Mouse (Mus musculus) heart, embryonic 13.5 days (tissue): ENCODE data around the gene Gm44805. TPM values are rescaled to one million over a fixed set of nuclear protein-coding genes. Genes with fewer than 3 reads are reported as not detected.
A peak's percentile ranks its signal among the peaks of the same experiment; 100 is the strongest.

Experiments used
- ATAC-seq: fragments of 200-750 bp; cut with Nextera tagmentation; 2 replicates; pipeline ENCODE4 v1.8.0; 2017; ENCODE audit warnings: moderate TSS enrichment; ENCODE audit not compliant: insufficient number of reproducible peaks, low FRiP score, low TSS enrichment; ENCODE audit errors: extremely low read depth
- H3K27ac ChIP-seq: fragments of 300-500 bp; sonication (generic); replicated peaks from 2 replicates; pipeline ENCODE4 v1.5.1; 2015; ENCODE audit warnings: moderate library complexity, mild to moderate bottlenecking, inconsistent platforms
- H3K27me3 ChIP-seq: fragments of 300-500 bp; sonication (generic); replicated peaks from 2 replicates; pipeline ENCODE4 v1.6.1; 2015; ENCODE audit warnings: mild to moderate bottlenecking, inconsistent platforms
- H3K36me3 ChIP-seq: fragments of 300-500 bp; sonication (generic); 2 replicates; pipeline ENCODE4 v1.6.1; 2015; ENCODE audit warnings: mild to moderate bottlenecking, inconsistent platforms
- H3K4me1 ChIP-seq: fragments of 300-500 bp; sonication (generic); 2 replicates; pipeline ENCODE4 v1.6.1; 2015; ENCODE audit warnings: inconsistent platforms
- H3K4me2 ChIP-seq: fragments of 300-500 bp; sonication (generic); 2 replicates; pipeline ENCODE4 v1.6.1; 2015; ENCODE audit warnings: inconsistent platforms, mild to moderate bottlenecking, moderate library complexity
- H3K4me3 ChIP-seq: fragments of 300-500 bp; sonication (generic); 2 replicates; pipeline ENCODE4 v1.5.1; 2015; ENCODE audit warnings: moderate library complexity, mild to moderate bottlenecking, inconsistent platforms
- H3K9ac ChIP-seq: fragments of 300-500 bp; sonication (generic); 2 replicates; pipeline ENCODE4 v1.6.1; 2015; ENCODE audit warnings: inconsistent platforms, mild to moderate bottlenecking, moderate library complexity
- H3K9me3 ChIP-seq: fragments of 300-500 bp; sonication (generic); 2 replicates; pipeline ENCODE4 v1.6.1; 2016; ENCODE audit warnings: inconsistent platforms
- WGBS: fragments of 180-500 bp; shearing (Covaris S2); methylation state at CpG from one replicate; pipeline ENCODE4 v1.1.7; 2015; ENCODE audit warnings: mixed read lengths; 5-methylcytosine and 5-hydroxymethylcytosine counted together
- polyA plus RNA-seq: library from polyadenylated mRNA; unstranded; fragments of >200 nt; fragmentation: Nextera tagmentation; extraction: Ambion mirVana; gene quantifications from 2 replicates; pipeline ENCODE4 v1.2.1, GENCODE M21; 2015

Gm44805 gene
- 2.9 TPM in 1 of 2 replicates, not detected in the other for polyA plus RNA-seq

DNA sequence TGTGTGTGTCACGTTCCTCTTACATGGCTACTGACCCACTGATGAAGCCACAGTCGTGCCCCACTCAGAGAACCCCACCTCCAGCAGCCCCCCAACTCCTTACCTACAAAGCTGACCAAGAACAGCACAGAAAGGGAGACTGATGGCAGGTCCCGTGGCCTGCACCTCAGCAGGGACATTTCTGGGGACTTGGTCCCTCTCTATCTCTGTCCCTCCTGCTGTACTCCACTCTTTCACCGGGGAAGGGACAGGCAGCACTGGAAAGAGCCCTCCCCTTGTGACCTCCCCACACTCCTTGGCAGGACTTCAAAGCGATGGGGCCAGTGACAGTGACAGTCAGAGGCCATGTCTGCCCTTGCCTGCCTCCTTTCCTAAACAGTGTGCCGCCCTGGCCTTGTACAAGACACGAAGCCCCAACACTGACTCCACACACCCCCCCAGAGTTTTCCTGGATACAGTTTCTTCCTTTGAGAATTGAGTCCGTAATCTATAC is at the start of gene Gm44805, which contains the start of gene Apoc4:
TSS of gene Gm44805 (minus strand) at position 222 of the 493 bp plus-strand sequence.
TSS of gene Apoc4 (minus strand) at position 278 of the 493 bp plus-strand sequence.
- H3K27me3 ChIP-seq, result no peaks in the 10 kb centered on the region
- no peak for ATAC-seq
- no peak within 1 kb of the TSS for H3K27ac ChIP-seq
- H3K9ac ChIP-seq, result 0 out of 2 replicates have a peak within 1 kb of the TSS, but pooled peaks have one; percentile 24
- WGBS, result 46% methylated on average over 8 of the region's 8 CpGs
- no peak within 1 kb of the TSS for H3K4me2 ChIP-seq
- H3K4me1 ChIP-seq, result peaks cover 7% of the 10 kb centered on the region; the same call in 1 of the 2 replicates
- H3K4me3 ChIP-seq, result no peak within 1 kb of the TSS
- no peaks in the 10 kb centered on the region for H3K36me3 ChIP-seq
- no peaks in the 10 kb centered on the region for H3K9me3 ChIP-seq

DNA sequence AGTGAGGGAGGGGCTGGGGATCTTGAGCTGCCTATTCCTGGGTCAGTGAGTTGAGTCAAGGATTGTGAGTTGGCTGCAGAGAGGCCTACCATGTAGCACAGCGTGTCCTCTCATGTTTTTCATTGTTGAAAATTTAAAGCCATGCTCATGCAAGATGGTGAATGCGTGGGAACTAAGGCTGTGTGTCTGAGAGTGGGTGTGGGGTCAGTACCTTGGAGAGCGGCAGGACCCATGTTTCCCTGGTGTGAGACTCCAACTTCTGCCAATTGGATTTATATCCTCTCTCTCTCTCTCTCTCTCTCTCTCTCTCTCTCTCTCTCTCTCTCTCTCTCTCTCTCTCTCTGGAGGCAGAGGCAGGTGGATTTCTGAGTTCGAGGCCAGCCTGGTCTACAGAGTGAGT is 45.3 kb upstream of the Gm44805 start:
- Histone ChIP-seq H3K4me3 (no peak overlapping the region), H3K9me3 (no peaks in the 10 kb centered on the region), H3K27me3 (no peaks in the 10 kb centered on the region), H3K4me1 (no peaks in the 10 kb centered on the region), H3K27ac (no peak overlapping the region), H3K36me3 (peaks cover 100% of the 10 kb centered on the region), H3K4me2 (no peak overlapping the region), H3K9ac (no peak overlapping the region)
- 88% methylated on average over 4 of the region's 4 CpGs for WGBS
- no peak for ATAC-seq

GRCm38 (mm10) chr7:19724167-19724566 is 42.9 kb upstream of the Gm44805 start:
- no peak overlapping the region for H3K4me3 ChIP-seq
- WGBS, result 95% methylated on average over 12 of the region's 12 CpGs
- no peaks in the 10 kb centered on the region for H3K27me3 ChIP-seq
- ATAC-seq, result no peak
- no peak overlapping the region for H3K4me2 ChIP-seq
- no peak overlapping the region for H3K9ac ChIP-seq
- H3K36me3 ChIP-seq, result peaks cover 100% of the 10 kb centered on the region
- H3K4me1 ChIP-seq, result no peaks in the 10 kb centered on the region
- H3K9me3 ChIP-seq, result peaks cover 11% of the 10 kb centered on the region
- 0 out of 2 replicates have a peak overlapping the region, but pooled peaks have one; percentile 9 for H3K27ac ChIP-seq

- H3K4me2 ChIP-seq, result no peak overlapping the region
- H3K9ac ChIP-seq, result no peak overlapping the region
- H3K36me3 ChIP-seq, result peaks cover 97% of the 10 kb centered on the region
- H3K9me3 ChIP-seq, result peaks cover 11% of the 10 kb centered on the region
- peak overlapping the region; percentile 78 for H3K27ac ChIP-seq
- no peak overlapping the region for H3K4me3 ChIP-seq
- WGBS, result 73% methylated on average over 6 of the region's 6 CpGs
- no peaks in the 10 kb centered on the region for H3K4me1 ChIP-seq
- no peaks in the 10 kb centered on the region for H3K27me3 ChIP-seq
- ATAC-seq, result no peak
These were observed 41.6 kb upstream of the Gm44805 start for GRCm38 (mm10) chr7:19722754-19723195.

DNA sequence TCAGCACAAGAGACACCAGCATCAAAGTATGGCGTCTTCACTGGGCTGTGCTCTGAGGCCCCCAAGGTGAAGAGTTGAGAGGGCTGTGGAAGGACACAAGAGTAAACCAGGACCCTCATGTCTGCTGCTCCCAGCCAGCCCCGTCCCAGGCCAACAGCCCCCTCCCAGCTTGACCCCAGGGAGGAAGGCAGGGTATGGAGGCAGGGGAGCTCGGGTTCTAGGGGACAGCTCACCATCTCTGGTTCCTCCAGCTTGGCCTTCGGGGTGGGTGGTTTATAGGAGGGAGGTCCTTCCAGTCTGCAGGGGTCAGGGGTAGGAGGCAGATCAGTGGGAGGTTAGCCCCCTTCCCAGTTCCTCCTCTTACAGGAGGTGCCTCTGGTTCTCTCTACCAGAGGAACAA is 38.0 kb upstream of the Gm44805 start:
- Histone ChIP-seq H3K9me3 (peaks cover 11% of the 10 kb centered on the region), H3K4me2 (no peak overlapping the region), H3K36me3 (peaks cover 72% of the 10 kb centered on the region), H3K9ac (no peak overlapping the region), H3K4me1 (peaks cover 15% of the 10 kb centered on the region), H3K27ac (no peak overlapping the region), H3K4me3 (no peak overlapping the region), H3K27me3 (no peaks in the 10 kb centered on the region)
- WGBS, result 85% methylated on average over 4 of the region's 4 CpGs
- no peak for ATAC-seq

GRCm38 (mm10) chr7:19718297-19718952 is 37.2 kb upstream of the Gm44805 start:
- ATAC-seq, result no peak
- Histone ChIP-seq H3K4me3 (no peak overlapping the region), H3K9ac (no peak overlapping the region), H3K4me1 (peaks cover 23% of the 10 kb centered on the region), H3K27ac (no peak overlapping the region), H3K27me3 (no peaks in the 10 kb centered on the region), H3K9me3 (peaks cover 11% of the 10 kb centered on the region), H3K36me3 (peaks cover 72% of the 10 kb centered on the region), H3K4me2 (no peak overlapping the region)
- WGBS, result 82% methylated on average over 5 of the region's 5 CpGs

DNA sequence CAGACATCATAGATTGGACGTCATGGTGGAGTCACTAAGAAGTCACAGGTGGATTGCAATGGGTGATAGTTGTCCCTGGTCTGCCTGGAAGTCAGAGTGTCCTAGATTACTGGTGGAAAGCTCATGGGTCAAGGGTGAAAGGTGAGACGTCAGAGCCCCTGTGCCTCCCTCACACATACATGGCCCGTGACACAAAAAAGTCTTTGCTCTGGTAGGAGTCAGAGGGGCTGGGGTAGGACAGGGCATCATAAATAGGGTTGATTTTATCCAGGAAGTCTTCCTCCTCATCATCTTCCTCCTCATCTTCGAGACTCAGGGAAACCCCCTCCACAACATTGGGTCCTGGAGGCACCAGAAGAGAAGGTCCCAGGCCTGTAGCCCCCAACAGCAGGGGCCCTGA is 36.1 kb upstream of the Gm44805 start:
- Histone ChIP-seq H3K9ac (no peak overlapping the region), H3K4me3 (no peak overlapping the region), H3K27ac (no peak overlapping the region), H3K4me1 (peaks cover 25% of the 10 kb centered on the region), H3K9me3 (peaks cover 11% of the 10 kb centered on the region), H3K36me3 (peaks cover 72% of the 10 kb centered on the region), H3K4me2 (no peak overlapping the region), H3K27me3 (no peaks in the 10 kb centered on the region)
- 80% methylated on average over 4 of the region's 4 CpGs for WGBS
- ATAC-seq, result no peak

DNA sequence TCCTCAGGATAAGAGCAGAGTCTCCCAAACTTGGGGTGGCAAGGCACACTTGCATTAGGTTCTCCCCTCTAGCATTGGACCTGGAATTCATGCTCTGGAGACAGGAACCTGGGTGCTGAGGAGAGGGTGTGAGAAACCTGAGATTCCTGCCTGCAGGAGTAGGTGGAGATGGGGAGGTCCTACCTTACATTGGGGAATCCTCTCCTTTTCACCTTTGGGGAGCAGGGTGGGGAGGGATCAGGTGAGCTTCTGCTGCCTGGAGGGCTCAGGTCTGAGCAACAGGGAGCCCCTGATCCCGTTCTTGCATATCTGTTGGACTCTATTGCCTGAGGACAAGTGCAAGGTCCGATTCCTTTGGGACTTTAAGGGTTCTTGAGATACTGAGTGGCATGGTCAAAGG is 35.6 kb upstream of the Gm44805 start:
- peak overlapping the region; percentile 49 for H3K4me3 ChIP-seq
- peaks cover 72% of the 10 kb centered on the region for H3K36me3 ChIP-seq
- peaks cover 11% of the 10 kb centered on the region for H3K9me3 ChIP-seq
- H3K27me3 ChIP-seq, result no peaks in the 10 kb centered on the region
- peaks cover 25% of the 10 kb centered on the region for H3K4me1 ChIP-seq
- WGBS, result 74% methylated on average over 2 of the region's 2 CpGs
- ATAC-seq, result no peak
- H3K27ac ChIP-seq, result peak overlapping the region; percentile 85
- H3K9ac ChIP-seq, result peak overlapping the region; percentile 67; the same call in 1 of the 2 replicates
- H3K4me2 ChIP-seq, result peak overlapping the region; percentile 76

DNA sequence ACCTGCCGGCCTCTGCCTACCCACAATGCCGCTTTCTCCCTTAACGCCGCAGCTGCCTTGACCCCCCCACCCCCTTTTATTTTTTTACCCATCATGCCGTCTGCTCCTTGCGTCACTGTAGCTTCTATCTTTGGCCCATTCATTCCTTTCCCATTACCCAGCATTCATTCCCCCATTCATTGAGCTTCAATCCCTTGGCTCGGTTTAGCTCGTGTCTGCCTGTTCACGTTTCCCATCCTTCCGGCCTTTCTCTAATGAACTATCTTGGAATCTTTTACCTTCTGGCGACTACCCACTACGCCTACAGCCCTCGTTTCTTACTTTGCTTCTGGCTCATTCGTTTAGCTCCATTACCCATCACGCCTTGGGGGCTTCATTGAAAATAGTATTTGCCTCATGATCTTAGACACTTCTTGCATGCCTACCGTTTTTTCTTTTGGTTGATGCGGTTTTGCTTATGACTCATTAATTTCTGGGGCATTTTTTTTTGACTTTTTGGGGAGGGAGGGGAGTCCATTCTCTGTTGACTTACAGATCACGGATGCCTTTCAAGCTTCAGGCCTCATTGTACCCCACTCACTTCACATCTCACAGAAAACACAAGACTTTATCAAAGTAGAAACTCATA is 34.9 kb upstream of the Gm44805 start:
- Histone ChIP-seq H3K27me3 (no peaks in the 10 kb centered on the region), H3K9ac (peak overlapping the region; percentile 67), H3K36me3 (peaks cover 72% of the 10 kb centered on the region), H3K4me1 (peaks cover 25% of the 10 kb centered on the region), H3K4me3 (peak overlapping the region; percentile 49), H3K27ac (peak overlapping the region; percentile 85), H3K9me3 (peaks cover 8% of the 10 kb centered on the region), H3K4me2 (peak overlapping the region; percentile 76)
- 6% methylated on average over 18 of the region's 18 CpGs for whole genome bisulfite sequencing
- ATAC-seq, result no peak

DNA sequence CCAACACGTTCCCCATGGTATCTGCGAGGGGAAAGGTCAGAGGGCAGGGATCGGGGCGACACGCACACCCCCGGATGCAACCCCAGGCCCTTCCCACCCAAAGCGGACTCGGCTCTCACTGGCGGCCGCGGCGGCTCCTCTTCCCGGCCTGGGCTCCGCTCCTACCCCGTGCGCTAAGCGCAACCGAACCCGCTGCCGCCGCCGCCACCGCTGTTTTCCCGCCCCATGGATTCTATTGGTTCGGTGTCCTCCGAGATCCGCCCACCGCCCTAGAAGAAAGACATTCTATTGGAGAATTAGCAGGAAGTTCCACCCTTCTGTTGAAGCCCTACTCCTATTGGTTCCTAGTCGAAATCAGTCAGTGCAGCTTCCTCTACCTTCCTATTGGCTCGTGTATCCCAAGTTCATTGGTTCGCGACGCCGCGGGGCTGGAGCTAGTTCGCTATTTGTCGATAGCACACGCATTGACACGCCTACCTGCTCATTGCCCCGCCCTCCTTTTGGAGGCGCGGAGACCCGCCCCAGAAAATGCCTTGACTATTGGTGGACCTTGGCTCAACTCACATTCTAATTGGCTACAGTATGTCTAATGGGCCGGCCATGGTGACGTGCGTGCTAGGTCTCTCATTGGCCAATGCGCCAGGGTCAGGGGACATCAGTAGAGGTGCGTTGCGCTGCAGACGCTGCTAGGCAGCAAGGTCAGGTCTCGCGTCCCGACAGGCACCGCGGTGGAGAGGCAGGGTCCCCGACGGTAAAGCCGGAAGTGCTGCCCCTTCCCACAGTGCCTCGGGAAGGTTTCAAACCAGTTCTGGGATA is 34.2 kb upstream of the Gm44805 start, which contains the start of gene Tomm40:
TSS of gene Tomm40 (minus strand) at position 200 of the 816 bp plus-strand sequence.
- H3K9me3 ChIP-seq, result peaks cover under 1% of the 10 kb centered on the region; the same call in 1 of the 2 replicates
- under 1% methylated on average over 52 of the region's 59 CpGs for WGBS
- peaks cover 25% of the 10 kb centered on the region for H3K4me1 ChIP-seq
- peaks cover 72% of the 10 kb centered on the region for H3K36me3 ChIP-seq
- peak within 1 kb of the TSS; percentile 93 for H3K4me2 ChIP-seq
- H3K4me3 ChIP-seq, result peak within 1 kb of the TSS; percentile 96
- H3K27ac ChIP-seq, result peak within 1 kb of the TSS; percentile 85
- peak; percentile 97 for ATAC-seq
- no peaks in the 10 kb centered on the region for H3K27me3 ChIP-seq
- peak within 1 kb of the TSS; percentile 98 for H3K9ac ChIP-seq

DNA sequence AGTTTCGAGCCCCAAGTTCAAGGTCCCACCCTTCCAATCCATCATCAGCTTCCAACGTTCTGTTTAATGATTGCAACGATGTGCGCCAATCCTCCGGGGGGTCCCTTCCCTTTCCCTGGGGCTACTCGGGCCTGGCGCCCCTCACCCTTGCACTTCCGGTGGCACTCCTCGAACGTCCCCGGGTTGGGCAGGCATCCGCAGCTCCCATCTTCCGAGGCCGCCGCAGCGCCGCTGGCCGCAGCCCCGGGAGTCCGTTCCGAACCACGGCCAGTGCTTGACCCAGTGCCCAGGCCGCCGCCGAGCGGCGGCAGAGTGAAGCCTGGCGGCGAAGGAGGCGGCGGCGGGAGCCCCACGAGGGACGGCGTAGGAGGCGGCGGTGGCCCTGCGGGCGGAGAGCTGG is 33.6 kb upstream of the Gm44805 start:
- peak overlapping the region; percentile 96 for H3K4me3 ChIP-seq
- H3K27me3 ChIP-seq, result no peaks in the 10 kb centered on the region
- H3K36me3 ChIP-seq, result peaks cover 72% of the 10 kb centered on the region
- WGBS, result under 1% methylated on average over 38 of the region's 39 CpGs
- H3K4me1 ChIP-seq, result peaks cover 25% of the 10 kb centered on the region
- H3K27ac ChIP-seq, result peak overlapping the region; percentile 84
- no peak for ATAC-seq
- peak overlapping the region; percentile 98 for H3K9ac ChIP-seq
- H3K4me2 ChIP-seq, result peak overlapping the region; percentile 93
- no peaks in the 10 kb centered on the region for H3K9me3 ChIP-seq
